Mouse (Mus musculus): ENCODE measurements at regions not wholly inside any gene's neighbourhood (a gene's known extent, or its start where the extent isn't known, plus 50 kb on each side); places are given as distances from the start of the nearest gene placed in this dataset.

DNA sequence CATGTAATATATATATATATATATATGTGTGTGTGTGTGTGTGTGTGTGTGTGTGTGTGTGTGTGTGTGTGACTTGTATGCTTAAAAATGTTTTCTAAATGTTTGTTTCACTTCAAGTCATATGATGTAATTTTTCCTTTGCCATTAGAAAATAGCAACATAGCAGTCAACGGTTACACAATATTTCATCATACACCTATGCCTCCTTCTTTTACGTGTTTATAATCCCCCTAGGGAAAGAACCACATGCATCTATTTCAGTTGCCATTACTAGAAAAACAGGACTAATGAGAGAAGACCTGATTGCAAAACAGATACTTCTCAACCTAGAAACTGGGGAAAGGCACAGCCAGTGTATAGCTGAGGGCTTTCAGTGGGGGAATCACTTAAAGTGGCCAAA lies 65.2 kb upstream of the Mbnl1 start:
- intact Hi-C loops (cut with DNase I; ENCODE audit: low total_unique reads), result no loop called here
- DNase-seq, result no peak

DNA sequence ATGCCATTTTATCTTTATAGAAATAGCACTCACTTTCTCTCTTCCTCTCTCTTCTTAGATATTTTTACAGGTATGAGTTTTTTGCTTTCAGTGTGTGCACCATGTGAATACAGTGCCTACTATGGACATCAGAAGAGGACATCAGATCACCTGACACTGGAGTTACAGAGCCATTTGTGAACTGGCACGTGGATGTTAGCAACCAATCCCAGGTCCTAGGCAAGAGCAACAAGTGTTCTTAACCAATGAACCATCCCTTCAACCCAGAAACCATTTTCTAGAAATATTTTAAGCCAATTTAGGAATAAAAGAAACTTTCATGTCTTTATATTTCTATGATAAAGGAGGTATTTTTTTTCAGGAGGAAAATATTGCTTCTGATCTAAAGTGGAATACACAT lies 64.7 kb upstream of the Mbnl1 start:
- intact Hi-C loops (cut with DNase I; ENCODE audit: low total_unique reads), result no loop called here
- no peak for DNase-seq

- DNase-seq, result peak; percentile 6
- intact Hi-C loops (cut with DNase I; ENCODE audit: low total_unique reads), result no loop called here
Measured at GRCm38 (mm10) chr3:60408553-60409282, 63.9 kb upstream of the Mbnl1 start.

- no peak for DNase-seq
Measured at GRCm38 (mm10) chr3:60409283-60409633, 63.4 kb upstream of the Mbnl1 start.

GRCm38 (mm10) chr3:60411746-60412145 lies 60.9 kb upstream of the Mbnl1 start:
- intact Hi-C loops (cut with DNase I; ENCODE audit: low total_unique reads), result no loop called here
- DNase-seq, result no peak

More at GRCm38 (mm10) chr3:60409283-60409633, 63.4 kb upstream of the Mbnl1 start:
- intact Hi-C loops (cut with DNase I; ENCODE audit: low total_unique reads), result no loop called here

- no peak for DNase-seq
- intact Hi-C loops (cut with DNase I; ENCODE audit: low total_unique reads), result no loop called here
Measured at GRCm38 (mm10) chr3:60412206-60412605, 60.4 kb upstream of the Mbnl1 start.

DNA sequence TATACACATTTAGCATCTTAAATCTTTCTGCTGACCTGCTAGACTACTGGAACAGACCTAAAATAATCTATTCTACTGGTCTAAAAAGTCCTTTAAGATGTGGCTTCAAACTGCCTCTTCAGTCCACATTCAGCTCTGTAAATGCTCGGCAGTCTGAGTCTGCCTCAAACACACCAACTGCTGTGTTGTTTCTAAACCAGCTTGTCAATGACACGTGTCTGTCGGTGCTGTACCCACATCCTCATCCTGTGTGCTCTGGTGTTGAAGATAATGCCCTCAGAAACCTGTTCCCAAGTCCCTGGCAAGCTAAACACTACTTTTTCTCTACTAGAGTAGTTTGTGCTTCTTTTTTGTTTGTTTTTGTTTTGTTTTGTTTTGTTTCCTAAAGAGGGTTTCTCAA lies 58.9 kb upstream of the Mbnl1 start:
- intact Hi-C loops (cut with DNase I; ENCODE audit: low total_unique reads), result no loop called here

DNA sequence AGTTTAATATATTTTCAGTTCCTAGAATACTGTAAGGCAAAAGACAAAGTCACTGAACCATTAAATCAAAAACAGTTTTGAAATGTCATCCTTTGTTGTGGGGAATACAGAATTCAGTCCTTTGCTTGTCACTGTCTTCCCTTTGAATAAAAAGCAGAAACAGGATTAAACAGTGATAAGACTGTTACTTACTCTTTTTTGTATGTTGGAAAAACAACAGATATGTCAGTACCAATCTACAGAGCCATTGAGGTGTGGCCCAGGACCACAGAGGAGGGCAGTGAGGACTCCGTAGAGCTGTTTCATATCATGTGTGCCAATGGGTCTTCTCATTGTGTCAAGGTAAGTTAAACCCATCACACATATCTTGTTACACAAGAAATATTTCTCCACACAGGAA lies 55.6 kb upstream of the Mbnl1 start:
- DNase-seq, result no peak
- intact Hi-C loops (cut with DNase I; ENCODE audit: low total_unique reads), result no loop called here

More for the DNA sequence above, 58.9 kb upstream of the Mbnl1 start:
- DNase-seq, result no peak

DNA sequence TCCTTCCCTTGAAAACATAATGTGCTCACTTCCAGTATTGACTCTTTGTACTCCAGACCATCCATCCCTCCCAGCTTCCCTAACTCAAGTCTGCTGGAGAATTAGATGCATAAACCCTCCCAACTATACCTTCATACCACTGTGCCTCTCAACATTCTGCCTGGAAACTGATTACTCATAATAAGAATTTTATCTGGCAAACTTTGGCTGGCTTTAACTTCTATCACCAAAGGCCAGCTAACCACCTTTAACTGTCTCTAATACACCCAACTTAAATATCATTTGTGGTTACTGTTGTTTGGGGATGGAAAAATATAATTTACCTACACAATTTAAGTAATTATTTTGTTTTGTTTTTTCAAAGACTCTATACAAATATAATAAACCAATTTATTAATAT lies 54.0 kb upstream of the Mbnl1 start:
- intact Hi-C loops (cut with DNase I; ENCODE audit: low total_unique reads), result no loop called here
- DNase-seq, result no peak

DNA sequence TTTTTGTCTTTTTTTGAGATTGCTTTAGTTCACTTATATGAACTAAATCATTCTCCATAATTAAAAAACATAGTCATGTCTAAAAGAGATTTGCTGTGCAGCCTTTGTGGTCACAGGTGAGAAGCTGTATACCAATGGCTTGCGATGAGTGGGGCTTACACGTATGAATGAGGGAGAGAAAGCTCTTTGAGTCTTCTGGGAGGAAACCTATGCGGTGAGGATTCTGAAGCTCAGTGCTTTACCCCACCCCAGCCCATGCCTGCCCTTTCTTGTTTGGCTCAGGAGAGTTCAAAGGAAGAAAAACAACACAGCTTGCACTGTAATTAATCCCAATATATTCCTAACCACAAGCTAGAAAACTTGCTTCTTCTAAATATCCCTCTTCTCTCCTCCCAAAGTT lies 53.4 kb upstream of the Mbnl1 start:
- intact Hi-C loops (cut with DNase I; ENCODE audit: low total_unique reads), result no loop called here
- DNase-seq, result no peak

Data from gastrocnemius, postnatal 14 days (tissue).